Mouse (Mus musculus): Measurements from ENCODE around the gene Slamf7. TPM values are rescaled to one million over a fixed set of nuclear protein-coding genes. Genes with fewer than 3 reads are reported as not detected.

Slamf7 gene
- total RNA-seq, 1 experiment from 2014 or later, result 29.0 TPM

Other genes starting within 250 kb of the Slamf7 start
- gene Usf1, start 241.7 kb downstream of the Slamf7 start, total RNA-seq (2017), result 111 and 138 TPM in 2 replicates
- gene Tstd1, start 234.2 kb downstream of the Slamf7 start, total RNA-seq (2017), result 8.8 and 15.2 TPM in 2 replicates
- gene F11r, start 215.5 kb downstream of the Slamf7 start, total RNA-seq (2017), result 2.5 and 2.9 TPM in 2 replicates
- 20.3 and 20.7 TPM in 2 replicates for gene Alyref2, start 149.6 kb downstream of the Slamf7 start, total RNA-seq (2017)
- not detected in 2 replicates for gene Itln1, start 117.7 kb downstream of the Slamf7 start, total RNA-seq (2017)
- gene Cd244a, start 93.8 kb downstream of the Slamf7 start, total RNA-seq (2017), result 126 and 134 TPM in 2 replicates
- gene Ly9, start 45.6 kb downstream of the Slamf7 start, total RNA-seq (2017), result 83.9 and 87.7 TPM in 2 replicates
- 110 and 113 TPM in 2 replicates for gene Cd48, start 29.0 kb upstream of the Slamf7 start, total RNA-seq (2017)
- gene Slamf1, start 114.1 kb upstream of the Slamf7 start, total RNA-seq (2017), result 24.2 and 25.7 TPM in 2 replicates
- 346 and 366 TPM in 2 replicates for gene Cd84, start 186.7 kb upstream of the Slamf7 start, total RNA-seq (2017)
- gene Gm10521, start 242.6 kb upstream of the Slamf7 start, total RNA-seq (2017), result 46.8 and 52.7 TPM in 2 replicates

All from neutrophil, adult 5-6 weeks (primary cell).